Mouse (Mus musculus) lung, adult 2 months (tissue): ENCODE measurements around the gene Pcsk1n.

Experiments used
- CTCF ChIP-seq: fragments of 200-500 bp; IDR thresholded peaks from 2 replicates; pipeline ENCODE4 v1.5.1; 2011; ENCODE audit warnings: mild to moderate bottlenecking, low read length, control low read depth; ENCODE audit not compliant: insufficient read depth
- POLR2A ChIP-seq: fragments of 200-500 bp; IDR thresholded peaks from 2 replicates; pipeline ENCODE4 v1.6.1; 2011; ENCODE audit warnings: low read depth, mild to moderate bottlenecking, control low read depth, low read length, borderline replicate concordance; ENCODE audit errors: extremely low read depth

DNA sequence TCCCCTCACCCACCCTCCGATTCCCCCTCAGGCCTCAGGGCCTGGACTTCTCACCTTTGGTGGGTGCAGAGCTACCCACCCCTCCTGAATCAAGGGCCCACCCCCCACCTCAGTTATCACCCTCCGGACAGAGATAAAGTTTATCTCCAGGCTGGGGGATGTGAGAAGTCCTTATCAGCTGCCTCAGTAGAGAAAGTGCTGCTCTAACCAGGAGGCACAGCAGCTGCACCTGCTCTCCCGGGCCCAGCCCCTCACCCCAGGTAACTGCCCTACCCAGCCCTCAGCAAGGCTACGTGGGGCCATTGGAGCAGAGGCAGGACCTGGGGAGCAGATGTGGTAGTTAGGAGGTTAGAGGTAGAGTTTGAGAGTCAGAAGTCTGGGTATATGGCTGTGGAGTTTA, 46.5 kb downstream of the Pcsk1n start:
- TF ChIP-seq POLR2A (no peak), CTCF (no peak)
